Mouse (Mus musculus) MEL (cell line): ENCODE data around the gene Glyctk. TPM values are rescaled to one million over a fixed set of nuclear protein-coding genes. Genes with fewer than 3 reads are reported as not detected.
A peak's percentile ranks its signal among the peaks of the same experiment; 100 is the strongest.

Experiments
- DNase-seq: peaks from one replicate; pipeline ENCODE4 v3.0.0; 2011; ENCODE audit warnings: low read depth, low spot score
- H3K27ac ChIP-seq: 2 replicates; pipeline ENCODE4 v1.5.1; 2012; ENCODE audit warnings: low read depth, mild to moderate bottlenecking, control low read depth, low read length, moderate library complexity; ENCODE audit not compliant: control insufficient read depth
- H3K27me3 ChIP-seq, 2 experiments: fragments of 150-350 bp in 1 of 2; sonication (generic) in 1 of 2; 2 replicates each; pipeline ENCODE4 v1.6.1; 2012; ENCODE audit warnings: low read length in 2 of 2, mild to moderate bottlenecking in 2 of 2, improper control_type of control experiment in 1 of 2, moderate library complexity in 1 of 2; ENCODE audit not compliant: insufficient read depth in 2 of 2, control insufficient read depth in 1 of 2
- H3K36me3 ChIP-seq, 2 experiments: 2 replicates each; pipeline ENCODE4 v1.6.1; 2012 to 2014; ENCODE audit warnings: low read length in 2 of 2, improper control_type of control experiment in 1 of 2, inconsistent platforms in 1 of 2, mild to moderate bottlenecking in 1 of 2; ENCODE audit not compliant: insufficient read depth in 2 of 2, control insufficient read depth in 1 of 2
- H3K4me1 ChIP-seq, 2 experiments: fragments of 150-350 bp in 1 of 2; sonication (generic) in 1 of 2; 2 replicates each; pipeline ENCODE4 v1.6.1; 2012; ENCODE audit warnings: low read length in 2 of 2, improper control_type of control experiment in 1 of 2, mild to moderate bottlenecking in 1 of 2; ENCODE audit not compliant: insufficient read depth in 2 of 2, control insufficient read depth in 1 of 2
- H3K4me3 ChIP-seq, 2 experiments: fragments of 150-350 bp in 1 of 2; sonication (generic) in 1 of 2; 2 replicates each; pipeline ENCODE4 v1.5.1; 2012; ENCODE audit warnings: low read depth in 2 of 2, low read length in 2 of 2, mild to moderate bottlenecking in 2 of 2, moderate library complexity in 2 of 2, control low read depth in 1 of 2, improper control_type of control experiment in 1 of 2; ENCODE audit not compliant: control insufficient read depth in 1 of 2, insufficient read depth in 1 of 2
- H3K79me2 ChIP-seq: 2 replicates; pipeline ENCODE4 v1.6.1; 2012; ENCODE audit warnings: mild to moderate bottlenecking, low read length, moderate library complexity; ENCODE audit not compliant: control insufficient read depth, poor library complexity, insufficient read depth
- H3K9ac ChIP-seq: 2 replicates; pipeline ENCODE4 v1.6.1; 2012; ENCODE audit warnings: low read depth, mild to moderate bottlenecking, control low read depth, low read length, moderate library complexity; ENCODE audit not compliant: control insufficient read depth, poor library complexity, severe bottlenecking
- H3K9me3 ChIP-seq: fragments of 150-350 bp; sonication (generic); replicated peaks from 2 replicates; pipeline ENCODE4 v1.6.1; 2012; ENCODE audit warnings: mild to moderate bottlenecking, low read length, improper control_type of control experiment, moderate library complexity; ENCODE audit not compliant: insufficient read depth
- CHD1 ChIP-seq: IDR thresholded peaks from 2 replicates; pipeline ENCODE4 v1.6.1; 2012; ENCODE audit warnings: low read depth, mild to moderate bottlenecking, inconsistent platforms, low read length, improper control_type of control experiment
- CHD2 ChIP-seq: IDR thresholded peaks from 2 replicates; pipeline ENCODE4 v1.6.1; 2011; ENCODE audit warnings: low read length, improper control_type of control experiment
- CTCF ChIP-seq, 3 experiments: IDR thresholded peaks in 2 of 3; conservative IDR thresholded peaks in 1 of 3; 2 replicates each; pipeline ENCODE4 v1.5.1; 2011 to 2012; ENCODE audit warnings: low read length in 3 of 3, low read depth in 2 of 3, mild to moderate bottlenecking in 2 of 3, improper control_type of control experiment in 1 of 3, inconsistent platforms in 1 of 3, mixed read lengths in 1 of 3, moderate library complexity in 1 of 3; ENCODE audit not compliant: control insufficient read depth in 1 of 3, insufficient read depth in 1 of 3, poor library complexity in 1 of 3, severe bottlenecking in 1 of 3
- EP300 ChIP-seq, 2 experiments: IDR thresholded peaks; 2 replicates each; pipeline ENCODE4 v1.6.1; 2011; ENCODE audit warnings: improper control_type of control experiment in 2 of 2, low read length in 2 of 2, low read depth in 1 of 2, mild to moderate bottlenecking in 1 of 2
- ETS1 ChIP-seq: IDR thresholded peaks from 2 replicates; pipeline ENCODE4 v1.6.1; 2012; ENCODE audit warnings: low read depth, mild to moderate bottlenecking, inconsistent platforms, low read length, improper control_type of control experiment, moderate library complexity
- GABPA ChIP-seq: IDR thresholded peaks from 2 replicates; pipeline ENCODE4 v1.6.1; 2012; ENCODE audit warnings: low read depth, mild to moderate bottlenecking, inconsistent platforms, low read length, improper control_type of control experiment, moderate library complexity
- GATA1 ChIP-seq: IDR thresholded peaks from 2 replicates; pipeline ENCODE4 v1.6.1; 2011; ENCODE audit warnings: low read depth, low read length, improper control_type of control experiment
- HCFC1 ChIP-seq: IDR thresholded peaks from 2 replicates; pipeline ENCODE4 v1.6.1; 2012; ENCODE audit warnings: low read depth, mild to moderate bottlenecking, inconsistent platforms, low read length, improper control_type of control experiment, moderate library complexity
- KAT2A ChIP-seq: conservative IDR thresholded peaks from 2 replicates; pipeline ENCODE4 v1.6.1; 2012; ENCODE audit warnings: low read depth, low read length, improper control_type of control experiment, inconsistent platforms
- MAFK ChIP-seq: IDR thresholded peaks from 2 replicates; pipeline ENCODE4 v1.6.1; 2011; ENCODE audit warnings: low read depth, mild to moderate bottlenecking, low read length, improper control_type of control experiment, borderline replicate concordance
- MAX ChIP-seq: IDR thresholded peaks from 2 replicates; pipeline ENCODE4 v1.6.1; 2011; ENCODE audit warnings: low read length, improper control_type of control experiment
- MYC ChIP-seq: IDR thresholded peaks from 2 replicates; pipeline ENCODE4 v1.6.1; 2011; ENCODE audit warnings: low read depth, mild to moderate bottlenecking, low read length, improper control_type of control experiment, moderate library complexity
- POLR2AphosphoS2 ChIP-seq: IDR thresholded peaks from 2 replicates; pipeline ENCODE4 v1.6.1; 2011; ENCODE audit warnings: low read length, improper control_type of control experiment
- RAD21 ChIP-seq: IDR thresholded peaks from 2 replicates; pipeline ENCODE4 v1.6.1; 2011; ENCODE audit warnings: mild to moderate bottlenecking, low read depth, low read length, improper control_type of control experiment
- RCOR1 ChIP-seq: IDR thresholded peaks from 2 replicates; pipeline ENCODE4 v1.6.1; 2012; ENCODE audit warnings: low read depth, mild to moderate bottlenecking, inconsistent platforms, low read length, improper control_type of control experiment
- SIN3A ChIP-seq: IDR thresholded peaks from 2 replicates; pipeline ENCODE4 v1.6.1; 2012; ENCODE audit warnings: low read length, improper control_type of control experiment, inconsistent platforms
- SMC3 ChIP-seq: IDR thresholded peaks from 2 replicates; pipeline ENCODE4 v1.6.1; 2011; ENCODE audit warnings: low read depth, low read length, improper control_type of control experiment
- TAL1 ChIP-seq: IDR thresholded peaks from 2 replicates; pipeline ENCODE4 v1.6.1; 2012; ENCODE audit warnings: mild to moderate bottlenecking, inconsistent platforms, low read length, moderate library complexity, mixed read lengths
- TBP ChIP-seq: IDR thresholded peaks from 2 replicates; pipeline ENCODE4 v1.8.0; 2011; ENCODE audit warnings: low read depth, low read length, improper control_type of control experiment
- TCF12 ChIP-seq: IDR thresholded peaks from 2 replicates; pipeline ENCODE4 v1.6.1; 2014; ENCODE audit warnings: low read depth, mild to moderate bottlenecking, inconsistent platforms, low read length, improper control_type of control experiment, moderate library complexity
- USF1 ChIP-seq: IDR thresholded peaks from 2 replicates; pipeline ENCODE4 v1.6.1; 2014; ENCODE audit warnings: low read depth, mild to moderate bottlenecking, inconsistent platforms, low read length, improper control_type of control experiment, moderate library complexity
- USF2 ChIP-seq, 2 experiments: IDR thresholded peaks; 2 replicates each; pipeline ENCODE4 v1.6.1; 2011 to 2012; ENCODE audit warnings: improper control_type of control experiment in 2 of 2, low read length in 2 of 2, borderline replicate concordance in 1 of 2, inconsistent platforms in 1 of 2, low read depth in 1 of 2, mild to moderate bottlenecking in 1 of 2; ENCODE audit not compliant: insufficient read depth in 1 of 2
- ZC3H11A ChIP-seq: IDR thresholded peaks from 2 replicates; pipeline ENCODE4 v1.6.1; 2012; ENCODE audit warnings: low read depth, mild to moderate bottlenecking, inconsistent platforms, low read length, improper control_type of control experiment
- ZKSCAN1 ChIP-seq: IDR thresholded peaks from 2 replicates; pipeline ENCODE4 v1.6.1; 2012; ENCODE audit warnings: low read depth, mild to moderate bottlenecking, inconsistent platforms, low read length, improper control_type of control experiment, moderate library complexity
- ZNF384 ChIP-seq: IDR thresholded peaks from 2 replicates; pipeline ENCODE4 v1.6.1; 2012; ENCODE audit warnings: low read depth, mild to moderate bottlenecking, inconsistent platforms, low read length, improper control_type of control experiment
- polyA plus RNA-seq, 2 experiments: library from polyadenylated mRNA; stranded (reverse) in 1 of 2; unstranded in 1 of 2; fragments of >175 nt in 1 of 2; fragments of >200 nt in 1 of 2; gene quantifications; 2 replicates each; pipeline versions ENCODE4 v1.2.1 to v1.2.4; 2012; ENCODE audit warnings: low replicate concordance in 2 of 2, low read depth in 1 of 2; ENCODE audit not compliant: insufficient read length in 2 of 2, insufficient read depth in 1 of 2, missing spikeins in 1 of 2
- total RNA-seq: library from RNA; depleted of rRNA; stranded (reverse); fragments of 300-350 nt; gene quantifications from 2 replicates; pipeline ENCODE4 v1.2.3, GENCODE M21; 2012

The Glyctk gene
- total and polyA plus RNA-seq, 3 experiments, result 3.1 to 3.3 TPM; not detected in 1

GRCm38 (mm10) chr9:106112770-106113423, 45.0 kb downstream of the Glyctk start:
- H3K4me1 ChIP-seq, result no peaks in the 10 kb centered on the region
- no peaks in the 10 kb centered on the region for H3K36me3 ChIP-seq
- H3K9me3 ChIP-seq, result no peaks in the 10 kb centered on the region
- H3K27me3 ChIP-seq, result peaks cover 0 to 1% of the 10 kb centered on the region in 2 experiments; a peak in 1 of 4 replicates
- H3K4me3 ChIP-seq, result no peak overlapping the region
- no peak overlapping the region for H3K9ac ChIP-seq
- peak; percentile 69 for DNase-seq
- H3K27ac ChIP-seq, result no peak overlapping the region
- TF ChIP-seq SIN3A (no peak), ZC3H11A (peak; percentile 39; the same call in 1 of the 2 replicates), ZKSCAN1 (no peak), TAL1 (no peak), SMC3 (peak; percentile 71), RAD21 (peak; percentile 83), MAFK (no peak), ETS1 (no peak), MYC (no peak), GATA1 (peak; percentile 40; the same call in 1 of the 2 replicates), HCFC1 (no peak), EP300 (IDR thresholded peaks at IDR 0.05; ENCODE audit: low read depth in 1 of 2, low read length in 2 of 2) (no peak), RCOR1 (no peak), POLR2AphosphoS2 (no peak), CTCF (IDR thresholded peaks at IDR 0.05 in 2 of 3, conservative IDR thresholded peaks at IDR 0.05 in 1 of 3; ENCODE audit: control insufficient read depth in 1 of 3, insufficient read depth in 1 of 3, low read depth in 2 of 3, low read length in 3 of 3, poor library complexity in 1 of 3, severe bottlenecking in 1 of 3) (peak; percentile 91 to 95 (median 92)), TBP (no peak)
- no peaks in the 10 kb centered on the region for H3K79me2 ChIP-seq

GRCm38 (mm10) chr9:106106241-106106640, 51.7 kb downstream of the Glyctk start:
- Histone ChIP-seq H3K27ac (no peak overlapping the region), H3K79me2 (no peaks in the 10 kb centered on the region), H3K4me1 (no peaks in the 10 kb centered on the region)
- TF ChIP-seq GABPA (no peak), MAX (no peak), USF1 (no peak), MYC (no peak), EP300 (IDR thresholded peaks at IDR 0.05; ENCODE audit: low read depth in 1 of 2, low read length in 2 of 2) (no peak), TBP (no peak), USF2 (IDR thresholded peaks at IDR 0.05; ENCODE audit: borderline replicate concordance in 1 of 2, insufficient read depth in 1 of 2, low read depth in 1 of 2, low read length in 2 of 2) (no peak), RCOR1 (no peak), ETS1 (no peak), ZNF384 (no peak), TCF12 (no peak), SIN3A (no peak), RAD21 (no peak), CHD2 (no peak), GATA1 (no peak), CHD1 (no peak), KAT2A (no peak)
- TF ChIP-seq, all 39 proteins: peak for 0
- no peak for DNase-seq
- H3K9ac ChIP-seq, result no peak overlapping the region
- no peaks in the 10 kb centered on the region for H3K9me3 ChIP-seq
- H3K4me3 ChIP-seq, result no peak overlapping the region
- H3K36me3 ChIP-seq, result no peaks in the 10 kb centered on the region
- 0 out of 4 replicates have a peak, but pooled peaks cover 0 to 1% of the 10 kb centered on the region in 2 experiments for H3K27me3 ChIP-seq
